Mouse (Mus musculus) testis, adult 2 months (tissue): ENCODE results near the gene Slc5a4b.

Experiments used
- CTCF ChIP-seq: fragments of 200-500 bp; IDR thresholded peaks from 2 replicates; pipeline ENCODE4 v1.5.1; 2012; ENCODE audit warnings: low read depth, mild to moderate bottlenecking, inconsistent platforms, low read length, moderate library complexity; ENCODE audit not compliant: control insufficient read depth, insufficient read depth, insufficient replicate concordance
- POLR2A ChIP-seq: fragments of 200-500 bp; IDR thresholded peaks from 2 replicates; pipeline ENCODE4 v1.6.1; 2012; ENCODE audit warnings: low read depth, mild to moderate bottlenecking, inconsistent platforms, low read length, moderate library complexity; ENCODE audit not compliant: control insufficient read depth

GRCm38 (mm10) chr10:76036962-76037361, 73.8 kb downstream of the Slc5a4b start:
- TF ChIP-seq CTCF (no peak), POLR2A (no peak)
